Mouse (Mus musculus): ENCODE results near the gene Vill. TPM values are rescaled to one million over a fixed set of nuclear protein-coding genes. Genes with fewer than 3 reads are reported as not detected.

Vill gene
- total and polyA plus RNA-seq, 2 experiments from 2014 or later: 2.8 to 3.8 TPM

- Histone ChIP-seq H3K27me3 (ENCODE audit: insufficient read depth, low read length) (no peaks in the 10 kb centered on the region), H3K4me2 (ENCODE audit: low read depth, low read length, poor library complexity, severe bottlenecking) (no peak overlapping the region), H3K9me3 (ENCODE audit: low read length) (no peaks in the 10 kb centered on the region), H3K4me1 (ENCODE audit: insufficient read depth, low read length) (no peaks in the 10 kb centered on the region), H3K36me3 (ENCODE audit: insufficient read depth, low read length) (no peaks in the 10 kb centered on the region; the same call in 1 of the 2 replicates), H3K27ac (ENCODE audit: low read depth, low read length) (no peak overlapping the region), H3K9ac (replicated peaks; ENCODE audit: low read length, poor library complexity, severe bottlenecking) (no peak overlapping the region), H3K4me3 (ENCODE audit: low read depth, low read length) (no peak overlapping the region)
- no peak for DNase-seq (ENCODE audit: low spot score)
- 84% methylated on average over 13 of the region's 13 CpGs for WGBS
- TF ChIP-seq CTCF (IDR thresholded peaks at IDR 0.05): no peak
- ATAC-seq (ENCODE audit: low FRiP score): no peak
These were observed 17.7 kb downstream of the Vill start for GRCm38 (mm10) chr9:119070173-119070825.

GRCm38 (mm10) chr9:119071786-119072185 is 19.2 kb downstream of the Vill start:
- WGBS: 88% methylated on average over 9 of the region's 9 CpGs
- ATAC-seq (ENCODE audit: low FRiP score): no peak
- Histone ChIP-seq H3K27me3 (ENCODE audit: insufficient read depth, low read length) (no peaks in the 10 kb centered on the region), H3K27ac (ENCODE audit: low read depth, low read length) (no peak overlapping the region), H3K4me3 (ENCODE audit: low read depth, low read length) (no peak overlapping the region), H3K36me3 (ENCODE audit: insufficient read depth, low read length) (no peaks in the 10 kb centered on the region; the same call in 1 of the 2 replicates), H3K9me3 (ENCODE audit: low read length) (no peaks in the 10 kb centered on the region), H3K4me1 (ENCODE audit: insufficient read depth, low read length) (no peaks in the 10 kb centered on the region), H3K9ac (replicated peaks; ENCODE audit: low read length, poor library complexity, severe bottlenecking) (no peak overlapping the region), H3K4me2 (ENCODE audit: low read depth, low read length, poor library complexity, severe bottlenecking) (no peak overlapping the region)
- TF ChIP-seq CTCF (IDR thresholded peaks at IDR 0.05): no peak
- DNase-seq (ENCODE audit: low spot score): no peak

GRCm38 (mm10) chr9:119073184-119073895 is 20.8 kb downstream of the Vill start:
- H3K9ac ChIP-seq (replicated peaks; ENCODE audit: low read length, poor library complexity, severe bottlenecking): no peak overlapping the region
- 84% methylated on average over 15 of the region's 15 CpGs for WGBS
- no peak for DNase-seq (ENCODE audit: low spot score)

GRCm38 (mm10) chr9:119075685-119076084 is 23.1 kb downstream of the Vill start:
- 76% methylated on average over 16 of the region's 16 CpGs for WGBS
- Histone ChIP-seq H3K27ac (ENCODE audit: low read depth, low read length) (no peak overlapping the region), H3K36me3 (ENCODE audit: insufficient read depth, low read length) (peaks cover 3% of the 10 kb centered on the region; the same call in 1 of the 2 replicates), H3K9me3 (ENCODE audit: low read length) (no peaks in the 10 kb centered on the region), H3K4me1 (ENCODE audit: insufficient read depth, low read length) (no peaks in the 10 kb centered on the region), H3K9ac (replicated peaks; ENCODE audit: low read length, poor library complexity, severe bottlenecking) (no peak overlapping the region), H3K4me2 (ENCODE audit: low read depth, low read length, poor library complexity, severe bottlenecking) (no peak overlapping the region), H3K27me3 (ENCODE audit: insufficient read depth, low read length) (no peaks in the 10 kb centered on the region), H3K4me3 (ENCODE audit: low read depth, low read length) (no peak overlapping the region)
- no peak for DNase-seq (ENCODE audit: low spot score)
- TF ChIP-seq CTCF (IDR thresholded peaks at IDR 0.05): no peak
- ATAC-seq (ENCODE audit: low FRiP score): no peak

More at GRCm38 (mm10) chr9:119073184-119073895, 20.8 kb downstream of the Vill start:
- H3K4me2 ChIP-seq (ENCODE audit: low read depth, low read length, poor library complexity, severe bottlenecking): no peak overlapping the region
- no peak overlapping the region for H3K4me3 ChIP-seq (ENCODE audit: low read depth, low read length)
- no peak; the same call in 1 of the 2 replicates for ATAC-seq (ENCODE audit: low FRiP score)
- no peaks in the 10 kb centered on the region for H3K27me3 ChIP-seq (ENCODE audit: insufficient read depth, low read length)
- no peak overlapping the region for H3K27ac ChIP-seq (ENCODE audit: low read depth, low read length)
- H3K4me1 ChIP-seq (ENCODE audit: insufficient read depth, low read length): no peaks in the 10 kb centered on the region
- TF ChIP-seq CTCF (IDR thresholded peaks at IDR 0.05): no peak
- H3K36me3 ChIP-seq (ENCODE audit: insufficient read depth, low read length): no peaks in the 10 kb centered on the region; the same call in 1 of the 2 replicates
- H3K9me3 ChIP-seq (ENCODE audit: low read length): no peaks in the 10 kb centered on the region

- Histone ChIP-seq H3K27me3 (ENCODE audit: insufficient read depth, low read length) (no peaks in the 10 kb centered on the region), H3K9ac (replicated peaks; ENCODE audit: low read length, poor library complexity, severe bottlenecking) (no peak overlapping the region), H3K9me3 (ENCODE audit: low read length) (no peaks in the 10 kb centered on the region), H3K36me3 (ENCODE audit: insufficient read depth, low read length) (peaks cover 12% of the 10 kb centered on the region; the same call in 1 of the 2 replicates), H3K27ac (ENCODE audit: low read depth, low read length) (no peak overlapping the region), H3K4me3 (ENCODE audit: low read depth, low read length) (no peak overlapping the region), H3K4me2 (ENCODE audit: low read depth, low read length, poor library complexity, severe bottlenecking) (no peak overlapping the region), H3K4me1 (ENCODE audit: insufficient read depth, low read length) (no peaks in the 10 kb centered on the region)
- no peak for ATAC-seq (ENCODE audit: low FRiP score)
- no peak for TF ChIP-seq CTCF (IDR thresholded peaks at IDR 0.05)
- no peak for DNase-seq (ENCODE audit: low spot score)
- whole genome bisulfite sequencing: 91% methylated on average over 5 of the region's 5 CpGs
These were observed 27.6 kb downstream of the Vill start for GRCm38 (mm10) chr9:119080040-119080675.
